Mouse (Mus musculus) bone marrow macrophage, adult 2 months (primary cell): Measurements from ENCODE around the gene Cog6. TPM values are rescaled to one million over a fixed set of nuclear protein-coding genes. Genes with fewer than 3 reads are reported as not detected.

ENCODE experiments used
- H3K27ac ChIP-seq: 2 replicates; pipeline ENCODE4 v1.5.1; 2012; ENCODE audit warnings: low read depth, low read length; ENCODE audit not compliant: insufficient read depth
- H3K4me1 ChIP-seq: 2 replicates; pipeline ENCODE4 v1.6.1; 2012; ENCODE audit warnings: low read length; ENCODE audit not compliant: control insufficient read depth, insufficient read depth
- H3K4me3 ChIP-seq: 2 replicates; pipeline ENCODE4 v1.5.1; 2012; ENCODE audit warnings: mild to moderate bottlenecking, low read length, moderate library complexity; ENCODE audit not compliant: insufficient read depth
- CTCF ChIP-seq: IDR thresholded peaks from 2 replicates; pipeline ENCODE4 v1.5.1; 2012; ENCODE audit warnings: low read depth, mild to moderate bottlenecking, low read length, moderate library complexity
- POLR2A ChIP-seq: IDR thresholded peaks from 2 replicates; pipeline ENCODE4 v1.6.1; 2012; ENCODE audit warnings: mild to moderate bottlenecking, low read depth, low read length, borderline replicate concordance
- polyA plus RNA-seq: library from polyadenylated mRNA; stranded (reverse); fragments of >200 nt; gene quantifications from 2 replicates; pipeline ENCODE4 v1.2.4, GENCODE M21; 2012; ENCODE audit not compliant: missing spikeins, insufficient read depth, insufficient read length

Cog6 gene
- polyA plus RNA-seq, 1 experiment, result 18.6 TPM

DNA sequence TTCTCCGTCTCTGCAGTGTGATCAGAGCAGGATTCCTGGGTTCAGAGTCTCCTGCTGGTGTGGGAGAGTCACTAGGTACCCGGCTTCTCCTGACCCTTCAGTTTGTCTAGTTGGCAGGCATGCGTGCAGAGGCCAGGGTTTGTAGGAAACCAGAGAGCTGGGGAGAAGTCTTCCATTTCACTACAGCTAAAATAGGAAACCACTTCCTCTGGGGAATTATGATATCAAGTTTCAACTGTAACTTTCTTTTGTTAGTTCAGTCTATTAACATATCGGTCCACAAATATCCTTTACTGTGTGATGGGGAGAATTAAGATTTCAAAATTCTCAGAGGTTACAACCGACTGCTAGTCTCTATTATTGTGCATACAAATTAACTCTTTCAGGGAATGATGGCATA, 19.0 kb upstream of the Cog6 start:
- no peak overlapping the region for H3K4me3 ChIP-seq

DNA sequence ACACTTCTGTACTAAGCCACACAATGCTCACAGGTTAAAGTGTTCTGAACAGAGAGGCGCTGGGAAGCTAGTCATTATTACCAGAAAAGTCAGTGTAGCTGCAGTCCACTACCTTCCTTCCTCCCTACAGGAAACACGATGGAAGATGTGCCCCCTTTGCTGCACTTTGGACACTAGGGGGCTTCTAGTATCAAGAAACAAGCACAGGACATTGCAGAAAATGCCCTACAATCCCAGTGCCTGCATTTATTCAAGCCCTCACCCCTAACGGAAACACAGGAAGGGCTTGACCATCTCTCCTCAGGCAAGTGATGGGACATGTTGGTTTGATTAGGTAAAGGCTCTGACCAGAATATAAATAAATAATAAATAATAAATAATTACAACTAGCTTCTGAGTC, 16.4 kb upstream of the Cog6 start:
- peaks cover 5% of the 10 kb centered on the region for H3K4me1 ChIP-seq
- no peak overlapping the region for H3K27ac ChIP-seq
- H3K4me3 ChIP-seq, result no peak overlapping the region
- TF ChIP-seq POLR2A, result no peak

More for the DNA sequence above, 19.0 kb upstream of the Cog6 start:
- Histone ChIP-seq H3K27ac (no peak overlapping the region), H3K4me1 (no peaks in the 10 kb centered on the region)
- TF ChIP-seq POLR2A (no peak), CTCF (no peak)

- TF ChIP-seq CTCF (no peak), POLR2A (no peak)
- Histone ChIP-seq H3K4me1 (peaks cover 6% of the 10 kb centered on the region), H3K27ac (no peak overlapping the region), H3K4me3 (no peak overlapping the region)
These were observed 15.4 kb upstream of the Cog6 start for GRCm38 (mm10) chr3:53032432-53032831.

GRCm38 (mm10) chr3:53031586-53031985, 14.5 kb upstream of the Cog6 start:
- Histone ChIP-seq H3K4me1 (peaks cover 8% of the 10 kb centered on the region), H3K4me3 (no peak overlapping the region), H3K27ac (no peak overlapping the region)
- TF ChIP-seq CTCF (no peak), POLR2A (no peak)

DNA sequence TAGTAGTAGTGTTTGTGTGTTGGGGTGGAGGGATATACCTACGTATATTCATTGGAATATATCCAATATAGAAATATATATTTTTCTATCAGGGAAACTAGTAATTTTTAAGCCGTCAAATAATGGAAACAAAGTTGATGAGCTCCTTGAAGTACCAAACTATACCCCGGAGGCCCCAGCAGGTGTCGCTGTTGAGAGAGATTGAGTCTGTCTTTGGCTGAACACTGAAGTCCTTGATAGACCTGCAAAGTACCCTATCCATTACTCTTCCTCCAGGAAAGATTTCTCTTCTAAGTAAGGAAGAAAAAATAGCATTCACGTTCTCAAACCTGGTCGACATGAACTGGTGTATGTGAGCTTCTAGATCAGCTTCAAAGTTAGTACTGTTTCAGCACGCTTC, 12.0 kb upstream of the Cog6 start:
- Histone ChIP-seq H3K4me3 (no peak overlapping the region), H3K4me1 (peaks cover 8% of the 10 kb centered on the region), H3K27ac (no peak overlapping the region)
- no peak for TF ChIP-seq POLR2A
- no peak for TF ChIP-seq CTCF

GRCm38 (mm10) chr3:53027333-53027732, 10.3 kb upstream of the Cog6 start:
- peaks cover 8% of the 10 kb centered on the region for H3K4me1 ChIP-seq
- TF ChIP-seq CTCF (no peak), POLR2A (no peak)
- H3K27ac ChIP-seq, result no peak overlapping the region
- H3K4me3 ChIP-seq, result no peak overlapping the region

- no peak overlapping the region for H3K4me3 ChIP-seq
- no peak overlapping the region for H3K27ac ChIP-seq
- H3K4me1 ChIP-seq, result no peaks in the 10 kb centered on the region
- TF ChIP-seq CTCF, result no peak
- TF ChIP-seq POLR2A, result no peak
These were observed 9.6 kb downstream of the Cog6 start for GRCm38 (mm10) chr3:53007411-53007810.

DNA sequence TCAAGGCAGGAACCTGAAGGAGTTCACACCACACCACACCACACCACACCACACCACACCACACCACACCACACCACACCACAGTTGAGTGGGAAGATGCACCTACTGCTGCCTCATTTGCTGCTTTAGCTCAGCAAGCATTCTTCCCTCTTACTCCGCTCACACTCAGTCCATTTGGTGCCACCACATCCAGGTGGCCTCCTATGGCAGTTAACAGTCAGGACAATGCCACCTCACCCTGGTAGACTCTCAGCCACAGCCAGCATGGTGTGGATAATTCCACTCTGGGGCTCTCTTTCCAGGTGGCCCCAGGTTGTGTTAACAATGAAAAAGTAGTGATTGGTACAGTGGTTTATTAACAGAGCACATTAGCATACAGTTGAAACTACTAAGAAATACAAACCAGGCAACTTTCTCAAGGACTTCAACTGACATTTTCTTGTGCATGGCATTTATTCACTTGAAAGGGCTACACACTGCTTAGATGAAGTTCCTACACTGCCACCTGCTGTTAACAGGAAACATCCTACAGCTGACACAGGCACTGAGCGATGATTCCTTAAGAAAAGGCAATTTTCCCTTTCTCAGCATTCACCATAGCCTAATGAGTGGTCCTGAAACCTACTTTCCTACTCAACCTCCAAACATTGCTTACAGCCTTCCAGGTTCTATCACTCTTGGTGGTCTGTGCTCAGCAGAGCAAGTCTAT, 12.5 kb downstream of the Cog6 start:
- TF ChIP-seq POLR2A (no peak), CTCF (no peak)

GRCm38 (mm10) chr3:53002076-53002475, 15.0 kb downstream of the Cog6 start:
- Histone ChIP-seq H3K4me1 (0 out of 2 replicates have a peak, but pooled peaks cover 2% of the 10 kb centered on the region), H3K4me3 (no peak overlapping the region), H3K27ac (no peak overlapping the region)
- no peak for TF ChIP-seq POLR2A
- TF ChIP-seq CTCF, result no peak

More for the DNA sequence above, 12.5 kb downstream of the Cog6 start:
- Histone ChIP-seq H3K4me1 (0 out of 2 replicates have a peak, but pooled peaks cover 2% of the 10 kb centered on the region), H3K4me3 (no peak overlapping the region), H3K27ac (no peak overlapping the region)

DNA sequence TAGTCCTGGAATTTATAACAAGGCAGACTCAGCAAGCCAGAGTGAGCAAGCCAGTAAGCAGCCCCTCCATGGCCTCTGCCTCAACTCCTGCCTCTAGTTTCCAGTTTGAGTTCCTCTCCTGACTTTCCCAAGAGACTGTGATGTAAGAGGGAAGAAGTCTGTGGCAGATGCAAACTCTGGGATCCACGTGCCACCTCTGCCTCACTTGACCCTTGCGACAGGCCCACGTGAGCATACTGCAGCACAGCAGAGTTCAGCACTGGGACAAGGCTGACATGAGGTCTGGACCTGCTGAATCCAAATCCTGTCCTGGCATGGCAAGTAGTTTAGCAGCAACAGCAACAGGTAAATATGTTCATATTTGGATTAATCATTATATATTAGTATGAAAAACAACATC, 17.0 kb downstream of the Cog6 start:
- no peak overlapping the region for H3K27ac ChIP-seq
- TF ChIP-seq POLR2A (no peak), CTCF (no peak)

DNA sequence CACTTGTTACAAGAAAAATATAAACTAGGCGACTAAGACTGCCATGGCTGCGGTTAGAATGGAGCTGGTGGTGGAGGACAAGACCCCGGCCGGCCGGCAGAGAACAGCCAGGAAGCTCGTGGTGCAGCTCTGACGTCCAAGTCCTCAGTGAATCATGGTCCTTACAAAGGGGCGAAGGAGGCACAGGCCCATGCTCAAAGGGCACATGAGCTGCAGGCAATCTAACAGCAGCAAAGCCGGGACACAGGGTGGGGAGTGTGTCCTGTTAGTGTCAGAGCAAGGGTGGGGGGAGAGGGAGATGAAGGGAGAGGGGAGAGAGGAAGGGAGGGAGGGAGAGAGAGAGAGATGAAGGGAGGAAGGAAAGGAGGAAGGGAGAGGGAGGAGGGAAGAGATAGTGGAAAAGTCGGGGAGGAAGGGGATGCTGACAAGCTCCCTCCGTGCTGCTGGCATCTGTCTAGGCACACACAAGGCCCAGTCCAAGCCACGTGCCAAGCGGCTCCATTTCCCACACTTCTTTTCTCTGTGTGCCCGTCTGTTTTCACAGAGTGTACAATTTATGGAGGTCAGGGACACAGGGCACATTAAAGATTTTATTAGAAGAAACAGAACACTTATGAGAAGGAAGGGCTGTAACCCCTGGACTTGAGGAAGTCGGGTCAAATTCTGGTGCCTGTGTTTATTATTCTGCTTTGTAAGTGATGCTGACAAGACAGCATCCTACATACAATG, 17.9 kb downstream of the Cog6 start:
- Histone ChIP-seq H3K4me3 (no peak overlapping the region), H3K27ac (no peak overlapping the region), H3K4me1 (0 out of 2 replicates have a peak, but pooled peaks cover 2% of the 10 kb centered on the region)
- no peak for TF ChIP-seq POLR2A
- no peak for TF ChIP-seq CTCF

More for the DNA sequence above, 17.0 kb downstream of the Cog6 start:
- 0 out of 2 replicates have a peak, but pooled peaks cover 2% of the 10 kb centered on the region for H3K4me1 ChIP-seq
- no peak overlapping the region for H3K4me3 ChIP-seq
